Mouse (Mus musculus): ENCODE data around the gene Grin2d. TPM values are rescaled to one million over a fixed set of nuclear protein-coding genes. Genes with fewer than 3 reads are reported as not detected.

Gene Grin2d
- total RNA-seq, 2 experiments from 2014 or later = 0.66 to 0.67 TPM

DNA sequence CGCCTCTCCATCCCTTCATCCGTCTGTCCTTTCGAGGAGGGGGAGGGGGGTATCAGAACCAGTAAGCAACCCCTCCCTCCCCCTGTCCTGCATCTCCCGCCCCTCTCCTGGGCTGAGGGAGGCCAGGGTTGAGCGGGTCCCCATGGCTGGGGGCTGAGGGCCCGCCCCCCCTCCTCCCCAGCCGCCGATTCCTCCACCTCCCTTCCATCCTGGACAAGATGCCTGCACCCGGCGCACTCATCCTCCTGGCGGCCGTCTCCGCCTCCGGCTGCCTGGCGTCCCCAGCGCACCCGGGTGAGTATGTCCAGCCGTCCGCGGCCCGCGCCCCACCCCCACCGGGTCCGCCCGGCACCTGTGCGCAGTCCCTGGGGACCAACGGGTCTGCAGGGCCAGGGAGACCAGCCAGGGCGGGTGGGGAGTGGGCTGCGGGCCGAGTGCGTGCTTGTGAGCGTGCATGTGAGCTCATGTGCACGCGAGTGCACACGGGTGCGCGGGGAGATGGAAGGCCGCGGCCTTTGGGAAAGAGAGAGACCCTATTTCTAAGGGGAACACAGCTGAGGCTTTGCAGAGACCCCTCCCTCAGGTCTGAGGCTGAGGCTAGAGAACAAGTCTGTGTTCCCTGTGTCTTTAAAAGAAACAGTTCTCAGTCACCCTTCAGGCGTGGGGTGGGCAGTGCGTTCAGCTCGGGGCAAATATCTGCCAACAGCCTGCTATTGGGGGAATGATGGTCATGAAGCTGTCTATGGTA, 92.6 kb downstream of the Grin2d start:
- DNase-seq (ENCODE audit: low spot score in 2 of 2) = no peak

- DNase-seq (ENCODE audit: low spot score in 2 of 2) = peak in 1 of 2 experiments; percentile 40
Measured at GRCm38 (mm10) chr7:45784524-45785372, 93.4 kb downstream of the Grin2d start, which contains the start of gene Sult2b1. Gene Sult2b1, minus strand, starts transcription at chr7:45784669.

DNA sequence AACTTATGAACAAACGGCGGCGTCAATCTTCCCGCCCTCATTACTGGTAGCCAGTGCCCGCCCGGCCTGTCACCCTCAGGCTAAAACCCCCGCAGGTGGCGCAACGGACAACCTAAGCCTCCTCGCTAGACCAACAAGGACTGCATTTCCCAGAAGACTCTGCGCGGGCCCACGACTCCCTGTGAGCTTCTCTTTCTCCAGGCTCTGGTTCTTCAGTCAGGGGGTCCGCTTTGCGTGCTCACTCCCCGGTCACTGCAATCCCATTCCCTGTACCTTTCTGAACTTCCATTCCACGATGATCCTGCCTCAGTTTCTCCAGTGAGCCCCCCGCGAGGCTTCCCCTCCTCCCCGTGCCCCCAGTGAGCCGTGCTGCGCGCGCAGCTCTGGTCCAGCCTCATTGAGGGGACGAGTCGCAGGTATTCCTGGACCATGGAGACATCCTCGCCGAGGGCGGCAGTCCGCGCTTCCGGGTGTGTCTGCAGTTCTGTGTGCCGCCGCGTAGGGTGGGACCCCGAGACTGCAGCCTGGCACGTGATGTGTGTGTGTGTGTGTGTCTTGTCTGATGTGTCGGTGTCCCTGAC, 94.6 kb downstream of the Grin2d start, which contains the start of gene Lmtk3:
Gene Lmtk3 (plus strand): TSS at position 228 of the 581 bp plus-strand sequence.
- DNase-seq (ENCODE audit: low spot score in 2 of 2) = peak in 1 of 2 experiments; percentile 55

DNA sequence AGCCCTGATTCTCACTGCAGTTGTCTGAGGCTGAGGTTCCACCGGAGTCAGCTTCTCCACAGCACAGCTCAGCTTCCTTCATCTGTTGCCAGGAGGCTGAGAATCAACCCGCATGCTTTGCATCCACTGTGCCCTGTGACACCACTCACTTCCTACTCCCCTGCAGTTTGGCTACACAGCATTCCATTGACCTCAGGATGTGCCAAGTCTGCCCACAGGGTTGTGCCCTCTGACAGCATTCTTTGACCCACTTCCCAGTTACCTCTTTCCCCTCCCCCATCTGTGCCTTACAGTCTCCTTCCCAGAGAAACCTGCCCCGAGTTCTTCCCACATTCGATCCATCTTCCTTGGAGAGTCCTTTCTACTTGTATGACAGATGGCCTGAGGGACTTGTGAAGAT, 95.9 kb downstream of the Grin2d start:
- no peak for DNase-seq (ENCODE audit: low spot score in 2 of 2)

Other genes starting within 250 kb of the Grin2d start
- 1 to 10 TPM; 2.4 to 7.7 TPM for gene Mamstr, start 238.4 kb downstream of the Grin2d start, total RNA-seq (2021)
- under 1 TPM in 1 of 2 experiments, not detected in 1; 0.13 TPM for gene Fut2, start 212.0 kb downstream of the Grin2d start, total RNA-seq (2021)
- gene Ntn5, start 194.4 kb downstream of the Grin2d start, total RNA-seq (2021) = under 1 TPM; 0.36 to 0.61 TPM
- under 1 TPM; 0.23 to 0.35 TPM for gene Sec1, start 184.0 kb downstream of the Grin2d start, total RNA-seq (2021)
- gene Car11, start 178.5 kb downstream of the Grin2d start, total RNA-seq (2021) = 10 to 100 TPM; 15.8 to 16.9 TPM
- 10 to 100 TPM; 64.8 to 96.6 TPM for gene Dbp, start 173.3 kb downstream of the Grin2d start, total RNA-seq (2021)
- 100 to 1,000 TPM; 934 to 965 TPM for gene Rpl18, start 162.9 kb downstream of the Grin2d start, total RNA-seq (2021)
- 10 to 100 TPM; 37.7 to 42.0 TPM for gene Sphk2, start 160.4 kb downstream of the Grin2d start, total RNA-seq (2021)
- gene Fam83e, start 157.2 kb downstream of the Grin2d start, total RNA-seq (2021) = under 1 TPM; 0.30 to 0.35 TPM
- not detected for gene Spaca4, start 152.6 kb downstream of the Grin2d start, total RNA-seq (2021)
- 1 to 10 TPM; 6.2 to 8.4 TPM for gene Lmtk3, start 94.6 kb downstream of the Grin2d start, total RNA-seq (2021)
- gene Sult2b1, start 93.7 kb downstream of the Grin2d start, total RNA-seq (2021) = 1 to 10 TPM in 1 of 2 experiments, under 1 TPM in 1; 0.77 to 1.1 TPM
- 100 to 1,000 TPM in 1 of 2 experiments, 10 to 100 TPM in 1; 92.9 to 117 TPM for gene Cyth2, start 63.8 kb downstream of the Grin2d start, total RNA-seq (2021)
- under 1 TPM; 0.19 to 0.20 TPM for gene Kcnj14, start 53.6 kb downstream of the Grin2d start, total RNA-seq (2021)
- gene Grwd1, start 47.4 kb downstream of the Grin2d start, total RNA-seq (2021) = 10 to 100 TPM; 33.0 to 36.0 TPM
- 100 to 1,000 TPM; 125 to 140 TPM for gene Kdelr1, start 5.6 kb downstream of the Grin2d start, total RNA-seq (2021)
- gene Syngr4, start 18.3 kb upstream of the Grin2d start, total RNA-seq (2021) = not detected
- gene Tmem143, start 18.6 kb upstream of the Grin2d start, total RNA-seq (2021) = 10 to 100 TPM; 70.9 to 89.3 TPM
- 100 to 1,000 TPM; 299 to 421 TPM for gene Emp3, start 43.0 kb upstream of the Grin2d start, total RNA-seq (2021)
- 10 to 100 TPM; 17.7 to 21.1 TPM for gene Ccdc114, start 45.7 kb upstream of the Grin2d start, total RNA-seq (2021)
- gene Abcc6, start 151.9 kb upstream of the Grin2d start, total RNA-seq (2021) = under 1 TPM in 1 of 2 experiments, not detected in 1; 0.10 TPM
- gene Nomo1, start 155.3 kb upstream of the Grin2d start, total RNA-seq (2021) = 10 to 100 TPM; 64.2 to 67.0 TPM
- 1 to 10 TPM; 2.8 to 4.6 TPM for gene Kcnj11, start 222.4 kb upstream of the Grin2d start, total RNA-seq (2021)

Data from adrenal gland, adult 18-20 months (tissue).